Mouse (Mus musculus) embryo, embryonic 10.5 days (tissue): ENCODE results near the gene Fdxr.

Experiments used
- DNase-seq: peaks from one replicate; pipeline ENCODE4 v3.0.0-alpha.2; 2015; ENCODE audit warnings: low spot score

The Fdxr gene

GRCm38 (mm10) chr11:115236570-115236969 is 40.3 kb downstream of the Fdxr start:
- peak; percentile 71 for DNase-seq

GRCm38 (mm10) chr11:115234320-115235044 is 42.4 kb downstream of the Fdxr start:
- DNase-seq, result no peak

- no peak for DNase-seq
Observed at GRCm38 (mm10) chr11:115233526-115234290, 43.1 kb downstream of the Fdxr start.

GRCm38 (mm10) chr11:115232889-115233288 is 44.0 kb downstream of the Fdxr start:
- DNase-seq, result no peak

GRCm38 (mm10) chr11:115231924-115232323 is 44.9 kb downstream of the Fdxr start:
- DNase-seq, result no peak

GRCm38 (mm10) chr11:115231168-115231915 is 45.5 kb downstream of the Fdxr start:
- no peak for DNase-seq

GRCm38 (mm10) chr11:115229021-115229930 is 47.6 kb downstream of the Fdxr start:
- no peak for DNase-seq

- no peak for DNase-seq
Observed at GRCm38 (mm10) chr11:115228430-115228829, 48.4 kb downstream of the Fdxr start.

- no peak for DNase-seq
Observed at GRCm38 (mm10) chr11:115227640-115228039, 49.2 kb downstream of the Fdxr start.

GRCm38 (mm10) chr11:115226811-115227491 is 49.9 kb downstream of the Fdxr start:
- DNase-seq, result no peak

- DNase-seq, result no peak
Observed at GRCm38 (mm10) chr11:115225301-115225700, 51.5 kb downstream of the Fdxr start.

- DNase-seq, result peak; percentile 80
Observed at GRCm38 (mm10) chr11:115224889-115225288, 52.0 kb downstream of the Fdxr start.

- DNase-seq, result no peak
Observed at GRCm38 (mm10) chr11:115223877-115224276, 53.0 kb downstream of the Fdxr start.

GRCm38 (mm10) chr11:115223451-115223850 is 53.4 kb downstream of the Fdxr start:
- DNase-seq, result no peak

- no peak for DNase-seq
Observed at GRCm38 (mm10) chr11:115222570-115222969, 54.3 kb downstream of the Fdxr start.

GRCm38 (mm10) chr11:115222077-115222476 is 54.8 kb downstream of the Fdxr start:
- no peak for DNase-seq

- DNase-seq, result no peak
Observed at GRCm38 (mm10) chr11:115219685-115220084, 57.2 kb downstream of the Fdxr start.

GRCm38 (mm10) chr11:115219263-115219662 is 57.6 kb downstream of the Fdxr start:
- DNase-seq, result no peak
